Mouse (Mus musculus): ENCODE data around the gene Ergic1. TPM values are rescaled to one million over a fixed set of nuclear protein-coding genes. Genes with fewer than 3 reads are reported as not detected.

Ergic1 gene
- polyA plus RNA-seq, 1 experiment from 2014 or later, result 97.0 TPM

DNA sequence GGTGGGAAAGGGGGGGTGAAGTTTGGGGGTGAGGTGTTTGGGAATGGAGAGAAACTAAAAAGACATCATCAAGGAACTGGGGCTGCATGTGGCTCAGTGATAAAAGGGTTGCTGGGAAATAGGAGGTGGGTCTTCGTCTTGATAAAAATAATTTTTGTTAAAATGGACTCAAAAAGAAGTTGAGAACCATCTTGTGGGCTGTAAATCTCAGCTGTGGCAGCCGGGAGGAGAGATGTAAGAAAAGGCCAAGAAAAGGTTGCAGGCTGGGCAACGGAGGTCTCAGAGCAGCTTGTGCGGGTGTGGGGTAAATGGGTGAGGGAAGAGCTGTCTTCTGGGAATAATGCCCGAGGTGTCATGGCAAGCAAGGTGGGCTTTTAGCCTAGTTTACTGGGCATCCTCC, 100.9 kb downstream of the Ergic1 start:
- Histone ChIP-seq H3K9me3 (ENCODE audit: control insufficient read depth, low read length) (no peaks in the 10 kb centered on the region), H3K9ac (ENCODE audit: low read depth, low read length) (no peak overlapping the region), H3K27me3 (replicated peaks; ENCODE audit: control insufficient read depth, insufficient read depth, low read length) (no peaks in the 10 kb centered on the region), H3K36me3 (ENCODE audit: control insufficient read depth, insufficient read depth, low read length) (no peaks in the 10 kb centered on the region), H3K4me1 (ENCODE audit: control insufficient read depth, insufficient read depth, low read depth, low read length) (peaks cover 9% of the 10 kb centered on the region), H3K4me3 (ENCODE audit: low read length) (no peak overlapping the region), H3K4me2 (ENCODE audit: low read length) (no peak overlapping the region), H3K27ac (ENCODE audit: low read depth, low read length) (no peak overlapping the region)
- WGBS, result 86% methylated on average over 5 of the region's 5 CpGs
- ATAC-seq, result no peak

DNA sequence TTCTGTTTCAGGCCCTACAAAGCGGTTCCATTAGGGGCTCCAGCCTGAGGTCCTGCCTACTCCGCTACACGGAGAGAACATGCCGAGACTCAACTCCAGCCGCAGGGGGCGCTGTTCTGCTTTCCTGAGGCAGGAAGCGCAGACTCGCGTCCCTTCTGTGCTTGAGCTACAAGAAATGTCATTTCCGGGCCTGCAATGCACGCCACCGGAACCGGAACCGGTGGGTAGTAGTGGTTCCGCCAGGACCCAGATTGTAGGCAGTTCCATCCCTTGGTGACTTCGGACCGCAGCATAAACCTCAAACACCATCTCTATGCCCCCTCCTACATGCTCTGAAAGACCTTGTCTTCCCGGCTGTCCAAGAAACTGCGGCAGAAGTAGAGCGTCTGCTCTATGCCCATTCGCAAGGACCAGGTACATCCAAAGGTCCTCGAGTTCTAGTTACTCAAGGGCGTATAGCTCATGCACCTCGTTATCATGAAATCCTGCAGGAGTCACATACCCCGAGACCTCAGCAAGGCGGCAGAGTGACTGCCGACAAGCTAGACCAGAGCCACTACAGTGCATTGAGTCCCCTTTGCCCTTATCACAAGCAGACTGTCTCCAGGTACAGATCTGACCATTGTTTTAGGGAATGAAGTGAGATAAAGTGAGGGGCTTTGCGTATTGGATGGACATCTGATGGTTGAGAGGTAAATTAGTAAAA, 101.8 kb downstream of the Ergic1 start, which contains the start of gene Atp6v0e:
TSS of gene Atp6v0e (plus strand) at position 254 of the 706 bp plus-strand sequence.
- WGBS, result under 1% methylated on average over 28 of the region's 28 CpGs
- no peaks in the 10 kb centered on the region for H3K9me3 ChIP-seq (ENCODE audit: control insufficient read depth, low read length)
- H3K4me1 ChIP-seq (ENCODE audit: control insufficient read depth, insufficient read depth, low read depth, low read length), result peaks cover 9% of the 10 kb centered on the region
- no peaks in the 10 kb centered on the region for H3K27me3 ChIP-seq (replicated peaks; ENCODE audit: control insufficient read depth, insufficient read depth, low read length)
- peak within 1 kb of the TSS; percentile 92 for H3K4me2 ChIP-seq (ENCODE audit: low read length)
- H3K36me3 ChIP-seq (ENCODE audit: control insufficient read depth, insufficient read depth, low read length), result no peaks in the 10 kb centered on the region
- ATAC-seq, result peak; percentile 90
- H3K27ac ChIP-seq (ENCODE audit: low read depth, low read length), result peak within 1 kb of the TSS; percentile 19
- H3K9ac ChIP-seq (ENCODE audit: low read depth, low read length), result peak within 1 kb of the TSS; percentile 71
- peak within 1 kb of the TSS; percentile 68 for H3K4me3 ChIP-seq (ENCODE audit: low read length)

DNA sequence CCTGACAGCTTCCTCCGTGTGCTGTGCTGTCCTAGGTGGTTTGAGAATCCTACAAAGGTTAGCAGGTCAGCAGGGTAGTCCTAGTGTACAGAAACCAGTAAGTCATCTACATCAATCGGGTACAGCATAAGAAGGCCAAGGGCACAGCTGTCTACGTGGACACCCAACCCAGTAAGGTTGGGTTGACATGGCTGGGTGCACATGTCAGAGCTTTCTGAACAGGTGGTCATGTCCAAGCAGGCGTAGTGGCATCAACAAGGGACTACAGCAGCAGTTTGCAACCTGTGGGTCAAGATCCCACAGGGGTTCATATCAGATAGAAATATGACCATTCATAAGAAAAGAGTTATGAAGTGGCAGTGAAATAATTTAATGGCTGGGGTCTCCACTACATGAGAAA, 104.3 kb downstream of the Ergic1 start:
- H3K9me3 ChIP-seq (ENCODE audit: control insufficient read depth, low read length), result no peaks in the 10 kb centered on the region
- no peaks in the 10 kb centered on the region for H3K36me3 ChIP-seq (ENCODE audit: control insufficient read depth, insufficient read depth, low read length)
- no peak overlapping the region for H3K4me2 ChIP-seq (ENCODE audit: low read length)
- H3K9ac ChIP-seq (ENCODE audit: low read depth, low read length), result no peak overlapping the region
- H3K27me3 ChIP-seq (replicated peaks; ENCODE audit: control insufficient read depth, insufficient read depth, low read length), result no peaks in the 10 kb centered on the region
- 82% methylated on average over 4 of the region's 4 CpGs for WGBS
- no peak overlapping the region for H3K27ac ChIP-seq (ENCODE audit: low read depth, low read length)
- peaks cover 8% of the 10 kb centered on the region for H3K4me1 ChIP-seq (ENCODE audit: control insufficient read depth, insufficient read depth, low read depth, low read length)
- ATAC-seq, result no peak
- H3K4me3 ChIP-seq (ENCODE audit: low read length), result no peak overlapping the region

DNA sequence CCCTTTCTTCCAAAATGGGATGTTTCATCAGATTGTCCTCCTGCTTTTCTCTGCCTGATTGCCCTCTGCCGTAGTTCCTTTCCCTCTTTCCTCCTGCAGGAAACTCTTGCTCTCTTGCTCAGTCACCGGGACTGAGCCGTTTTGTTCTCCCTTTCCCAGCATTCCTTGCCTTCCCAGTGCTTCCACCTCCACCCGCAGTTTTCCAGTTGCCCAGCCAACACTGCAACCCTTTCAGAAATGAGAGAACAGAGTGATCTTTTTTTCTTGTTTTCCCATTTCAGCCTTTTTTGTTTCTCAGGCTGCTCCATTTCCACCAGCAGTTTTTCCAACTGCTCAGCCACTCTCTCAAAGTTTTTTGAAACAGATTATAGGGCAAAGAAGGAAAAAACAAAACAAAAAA, 110.0 kb downstream of the Ergic1 start:
- Histone ChIP-seq H3K27ac (ENCODE audit: low read depth, low read length) (no peak overlapping the region), H3K36me3 (ENCODE audit: control insufficient read depth, insufficient read depth, low read length) (no peaks in the 10 kb centered on the region), H3K9me3 (ENCODE audit: control insufficient read depth, low read length) (no peaks in the 10 kb centered on the region), H3K4me1 (ENCODE audit: control insufficient read depth, insufficient read depth, low read depth, low read length) (no peaks in the 10 kb centered on the region), H3K27me3 (replicated peaks; ENCODE audit: control insufficient read depth, insufficient read depth, low read length) (no peaks in the 10 kb centered on the region), H3K4me3 (ENCODE audit: low read length) (no peak overlapping the region), H3K4me2 (ENCODE audit: low read length) (no peak overlapping the region), H3K9ac (ENCODE audit: low read depth, low read length) (no peak overlapping the region)
- 57% methylated on average over 4 of the region's 4 CpGs for WGBS
- ATAC-seq, result no peak

DNA sequence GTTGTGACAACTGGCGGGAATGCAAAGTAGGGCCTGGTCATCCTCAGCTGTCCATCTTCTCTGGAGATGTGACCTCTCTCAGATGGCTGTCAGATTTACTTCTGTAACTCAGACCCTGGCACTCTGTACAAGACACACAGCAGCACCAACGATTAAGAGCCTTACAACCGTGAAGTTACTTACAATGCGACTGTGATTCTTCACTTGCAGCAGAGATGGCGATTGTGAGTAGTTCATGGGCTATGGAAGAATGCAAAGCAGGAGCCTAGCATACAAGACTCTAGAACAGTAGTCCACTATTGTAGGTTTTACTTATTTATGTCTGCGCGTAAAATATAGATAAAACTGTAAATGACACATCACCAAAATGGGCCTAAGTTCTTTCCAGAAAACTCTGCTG, 114.6 kb downstream of the Ergic1 start:
- WGBS, result 24% methylated on average over 7 of the region's 7 CpGs
- no peaks in the 10 kb centered on the region for H3K27me3 ChIP-seq (replicated peaks; ENCODE audit: control insufficient read depth, insufficient read depth, low read length)
- H3K4me3 ChIP-seq (ENCODE audit: low read length), result peak overlapping the region; percentile 83

DNA sequence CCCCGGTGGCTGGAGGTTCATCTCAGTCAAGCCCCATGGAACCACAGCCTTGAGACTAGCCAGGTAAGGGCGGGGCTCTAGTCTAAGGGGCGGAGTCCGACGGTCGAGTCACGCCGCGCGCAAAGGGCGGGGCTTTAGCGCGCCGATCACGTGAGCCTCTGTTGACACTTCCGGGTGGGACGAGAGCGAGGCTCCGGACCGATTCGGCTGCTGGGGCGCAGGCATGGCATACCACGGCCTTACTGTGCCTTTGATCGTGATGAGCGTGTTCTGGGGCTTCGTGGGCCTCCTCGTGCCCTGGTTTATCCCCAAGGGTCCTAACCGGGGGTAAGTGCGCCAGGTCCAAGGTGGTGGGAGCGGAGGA, 114.9 kb downstream of the Ergic1 start:
- Histone ChIP-seq H3K4me3 (ENCODE audit: low read length) (peak overlapping the region; percentile 83), H3K4me2 (ENCODE audit: low read length) (peak overlapping the region; percentile 77), H3K27ac (ENCODE audit: low read depth, low read length) (peak overlapping the region; percentile 85), H3K9me3 (ENCODE audit: control insufficient read depth, low read length) (no peaks in the 10 kb centered on the region), H3K4me1 (ENCODE audit: control insufficient read depth, insufficient read depth, low read depth, low read length) (peaks cover 21% of the 10 kb centered on the region), H3K27me3 (replicated peaks; ENCODE audit: control insufficient read depth, insufficient read depth, low read length) (no peaks in the 10 kb centered on the region), H3K9ac (ENCODE audit: low read depth, low read length) (peak overlapping the region; percentile 83), H3K36me3 (ENCODE audit: control insufficient read depth, insufficient read depth, low read length) (no peaks in the 10 kb centered on the region)
- WGBS, result under 1% methylated on average over 30 of the region's 30 CpGs
- peak; percentile 95 for ATAC-seq

More for the DNA sequence above, 114.6 kb downstream of the Ergic1 start:
- H3K9ac ChIP-seq (ENCODE audit: low read depth, low read length), result peak overlapping the region; percentile 2
- peak overlapping the region; percentile 41 for H3K27ac ChIP-seq (ENCODE audit: low read depth, low read length)
- peak overlapping the region; percentile 77 for H3K4me2 ChIP-seq (ENCODE audit: low read length)
- peak; percentile 62 for ATAC-seq
- H3K36me3 ChIP-seq (ENCODE audit: control insufficient read depth, insufficient read depth, low read length), result no peaks in the 10 kb centered on the region
- no peaks in the 10 kb centered on the region for H3K9me3 ChIP-seq (ENCODE audit: control insufficient read depth, low read length)
- H3K4me1 ChIP-seq (ENCODE audit: control insufficient read depth, insufficient read depth, low read depth, low read length), result peaks cover 21% of the 10 kb centered on the region

DNA sequence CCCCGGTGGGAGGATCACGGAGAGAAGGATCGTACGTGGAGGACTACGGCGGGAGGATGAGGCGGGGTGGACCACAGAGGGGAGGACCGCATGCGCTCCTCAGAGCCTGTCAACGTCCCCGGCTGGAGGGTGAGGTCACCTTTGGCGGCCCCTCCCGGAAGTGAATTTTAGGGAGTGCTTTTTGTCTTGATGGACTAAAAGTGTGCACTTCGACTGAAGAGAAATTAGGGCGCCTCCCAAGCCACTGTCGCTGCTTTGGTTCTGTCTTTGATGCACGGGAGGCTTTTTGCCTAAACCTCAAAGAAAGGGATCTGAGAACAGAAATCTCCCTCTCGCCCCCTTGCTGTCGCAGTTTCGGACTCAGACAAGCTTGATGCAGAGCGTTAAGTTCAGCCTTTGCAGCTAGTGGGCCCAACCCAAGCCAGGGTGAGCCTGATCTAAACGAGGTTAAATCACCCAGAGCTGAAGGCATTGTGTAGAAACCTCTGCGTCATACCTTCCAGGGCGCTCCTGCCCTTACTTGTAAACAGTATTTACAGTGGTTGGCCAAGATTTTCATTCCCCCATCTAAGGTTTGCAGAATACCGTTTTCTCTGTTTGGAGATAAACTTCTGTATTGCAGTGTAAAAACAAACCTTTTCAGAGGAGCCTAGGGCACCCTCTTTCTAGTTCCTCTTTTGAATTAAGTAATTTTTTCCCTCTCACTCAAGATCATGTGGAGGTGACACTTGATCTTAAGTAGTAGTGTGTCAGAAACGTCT, 115.5 kb downstream of the Ergic1 start:
- H3K4me3 ChIP-seq (ENCODE audit: low read length), result peak overlapping the region; percentile 83
- H3K4me2 ChIP-seq (ENCODE audit: low read length), result peak overlapping the region; percentile 77
- no peaks in the 10 kb centered on the region for H3K27me3 ChIP-seq (replicated peaks; ENCODE audit: control insufficient read depth, insufficient read depth, low read length)
- ATAC-seq, result peak; percentile 93
- H3K36me3 ChIP-seq (ENCODE audit: control insufficient read depth, insufficient read depth, low read length), result no peaks in the 10 kb centered on the region
- H3K27ac ChIP-seq (ENCODE audit: low read depth, low read length), result peak overlapping the region; percentile 85
- peak overlapping the region; percentile 83 for H3K9ac ChIP-seq (ENCODE audit: low read depth, low read length)
- H3K9me3 ChIP-seq (ENCODE audit: control insufficient read depth, low read length), result no peaks in the 10 kb centered on the region
- WGBS, result 3% methylated on average over 26 of the region's 26 CpGs
- H3K4me1 ChIP-seq (ENCODE audit: control insufficient read depth, insufficient read depth, low read depth, low read length), result peaks cover 21% of the 10 kb centered on the region

DNA sequence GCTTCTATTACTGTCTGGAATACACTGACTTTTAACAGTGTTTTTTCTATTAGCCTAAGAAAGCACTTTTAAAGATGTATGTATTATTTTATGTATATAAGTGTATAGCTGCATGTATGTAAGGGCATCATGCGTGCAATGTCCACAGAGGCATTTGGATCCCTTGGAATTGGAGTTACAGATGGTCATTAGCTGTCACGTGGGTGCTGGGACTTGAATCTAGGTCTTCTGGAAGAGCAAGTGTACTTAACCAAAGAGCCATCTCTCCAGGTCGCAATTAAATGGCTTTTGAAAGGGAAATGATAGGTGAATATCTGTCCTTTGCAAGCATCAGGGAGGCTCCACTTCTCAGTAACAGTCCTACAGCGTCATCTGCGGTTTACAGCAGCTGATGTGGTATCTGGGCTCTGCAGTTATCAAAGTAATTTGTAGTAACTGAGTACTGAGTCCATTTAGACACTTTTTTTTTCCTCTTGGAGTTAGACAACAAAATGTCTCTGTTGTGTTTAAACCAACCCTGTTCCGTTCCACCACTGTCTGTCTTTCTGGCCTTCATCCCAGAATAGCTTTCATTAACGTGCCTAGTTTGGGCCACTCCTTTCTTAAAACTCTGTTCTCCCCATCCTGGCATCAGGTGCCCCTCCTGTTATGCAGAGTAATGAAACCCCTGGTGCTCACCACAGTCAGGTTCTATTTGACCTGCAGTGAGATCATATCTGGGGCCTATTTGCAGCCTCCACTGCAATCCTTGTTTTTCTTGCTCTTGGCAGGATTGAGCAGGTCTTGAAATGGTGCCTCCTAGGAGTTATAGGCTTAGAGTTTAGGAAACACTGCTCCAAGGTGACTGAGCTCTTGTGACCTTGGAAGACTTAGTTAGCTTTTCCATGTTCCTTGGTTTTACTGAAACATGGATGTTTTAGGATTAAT, 116.7 kb downstream of the Ergic1 start:
- Histone ChIP-seq H3K9me3 (ENCODE audit: control insufficient read depth, low read length) (no peaks in the 10 kb centered on the region), H3K4me3 (ENCODE audit: low read length) (no peak overlapping the region; the same call in 1 of the 2 replicates), H3K36me3 (ENCODE audit: control insufficient read depth, insufficient read depth, low read length) (peaks cover 1% of the 10 kb centered on the region; the same call in 1 of the 2 replicates), H3K27me3 (replicated peaks; ENCODE audit: control insufficient read depth, insufficient read depth, low read length) (no peaks in the 10 kb centered on the region), H3K9ac (ENCODE audit: low read depth, low read length) (no peak overlapping the region), H3K27ac (ENCODE audit: low read depth, low read length) (peak overlapping the region; percentile 55; the same call in 1 of the 2 replicates), H3K4me2 (ENCODE audit: low read length) (peak overlapping the region; percentile 77), H3K4me1 (ENCODE audit: control insufficient read depth, insufficient read depth, low read depth, low read length) (peaks cover 21% of the 10 kb centered on the region)
- 77% methylated on average over 7 of the region's 7 CpGs for WGBS
- no peak for ATAC-seq

Data from hindbrain, embryonic 16.5 days (tissue).